12 mouse cellular contexts compared by ENCODE assay signal in the genomic region with DNA sequence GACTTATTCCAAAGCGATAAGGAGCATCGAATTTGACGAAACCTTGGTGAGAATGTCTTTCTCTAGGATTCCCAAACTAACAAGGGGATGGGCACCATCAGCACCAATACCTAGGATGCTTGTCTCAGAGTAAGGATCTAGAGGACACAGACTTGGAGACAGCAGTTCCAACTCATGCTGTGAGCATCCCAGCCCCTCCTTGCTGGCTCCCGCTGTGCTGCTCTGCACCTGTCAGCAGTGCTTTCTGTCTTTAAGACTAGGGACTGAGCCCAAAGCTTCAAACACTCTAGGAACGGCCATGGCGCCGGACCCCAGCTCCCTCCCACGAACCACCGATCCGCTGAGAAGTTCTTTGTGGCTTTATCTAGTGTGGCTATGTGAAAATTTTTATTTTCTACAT.
"Had no signal": no experiment of that assay in that cellular context is flagged by ENCODE, and none has a peak within 500 bp of the region (broad histone marks: within the 10 kb centered on the region; RNA-seq: fewer than 3 reads in every experiment).

No protein-coding gene starts in this region.

- H3K4me3 ChIP-seq: limb, embryonic 10.5 days; liver, embryonic 15.5 days; midbrain, embryonic 13.5 days; neural tube, embryonic 15.5 days had no signal

- H3K4me2 ChIP-seq: liver, embryonic 11.5 days; liver, embryonic 15.5 days; midbrain, embryonic 13.5 days; neural tube, embryonic 15.5 days had no signal

- H3K9me3 ChIP-seq: limb, embryonic 10.5 days; liver, embryonic 15.5 days; midbrain, embryonic 13.5 days; neural tube, embryonic 15.5 days had no signal

- H3K4me1 ChIP-seq: limb, embryonic 10.5 days; liver, embryonic 15.5 days; midbrain, embryonic 13.5 days had no signal

- ATAC-seq: lung, postnatal 0 days; midbrain, embryonic 13.5 days had no signal

- DNase-seq: kidney, postnatal 14 days; lung, adult 2 months; lung, postnatal 36 days; right cerebral cortex, adult 18-20 months; right cerebral cortex, postnatal 25 days; thymus, postnatal 36 days had no signal

- H3K27me3 ChIP-seq: liver, embryonic 15.5 days; midbrain, embryonic 13.5 days; neural tube, embryonic 15.5 days had no signal

- H3K9ac ChIP-seq: liver, embryonic 15.5 days; midbrain, embryonic 13.5 days; neural tube, embryonic 15.5 days had no signal

- H3K27ac ChIP-seq: limb, embryonic 10.5 days; liver, embryonic 15.5 days; midbrain, embryonic 13.5 days; neural tube, embryonic 15.5 days had no signal

- H3K36me3 ChIP-seq: liver, embryonic 15.5 days had no signal
